Mouse (Mus musculus) MN1 (cell line): ENCODE measurements around the gene Zpbp2.

Experiments
- DNase-seq: peaks from one replicate; pipeline ENCODE4 v3.0.0-alpha.2; 2016; ENCODE audit warnings: low spot score

Gene Zpbp2

GRCm38 (mm10) chr11:98555124-98555700, 4.3 kb downstream of the Zpbp2 start:
- peak; percentile 9 for DNase-seq

- no peak for DNase-seq
Measured at GRCm38 (mm10) chr11:98560942-98561341, 10.0 kb downstream of the Zpbp2 start.

- no peak for DNase-seq
Measured at GRCm38 (mm10) chr11:98563025-98563424, 12.1 kb downstream of the Zpbp2 start.

DNA sequence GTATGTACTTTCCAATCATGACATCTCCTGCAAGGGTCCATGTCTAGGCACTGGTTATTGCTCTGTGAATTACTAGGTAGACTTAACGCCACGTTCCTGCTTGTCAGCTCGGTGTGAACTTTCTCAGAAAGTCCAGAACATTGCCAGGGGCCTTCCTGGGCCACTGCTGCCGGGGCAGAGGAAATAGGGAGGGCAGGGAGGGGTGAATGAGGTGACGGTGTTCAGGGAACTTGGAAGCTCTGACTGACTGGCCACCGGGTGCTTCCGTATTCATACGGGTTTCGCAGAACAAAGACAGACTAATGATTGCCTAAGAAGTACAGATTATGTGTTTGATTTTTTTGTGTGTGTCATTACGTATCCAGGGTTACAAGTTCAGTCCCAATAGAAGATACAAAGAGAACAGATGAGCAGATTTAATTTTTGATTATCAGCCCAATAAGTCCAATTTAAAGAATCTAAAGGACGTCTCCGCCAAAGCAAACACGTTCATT, 13.1 kb downstream of the Zpbp2 start:
- DNase-seq, result no peak

- no peak for DNase-seq
Measured at GRCm38 (mm10) chr11:98568326-98568725, 17.4 kb downstream of the Zpbp2 start.

DNA sequence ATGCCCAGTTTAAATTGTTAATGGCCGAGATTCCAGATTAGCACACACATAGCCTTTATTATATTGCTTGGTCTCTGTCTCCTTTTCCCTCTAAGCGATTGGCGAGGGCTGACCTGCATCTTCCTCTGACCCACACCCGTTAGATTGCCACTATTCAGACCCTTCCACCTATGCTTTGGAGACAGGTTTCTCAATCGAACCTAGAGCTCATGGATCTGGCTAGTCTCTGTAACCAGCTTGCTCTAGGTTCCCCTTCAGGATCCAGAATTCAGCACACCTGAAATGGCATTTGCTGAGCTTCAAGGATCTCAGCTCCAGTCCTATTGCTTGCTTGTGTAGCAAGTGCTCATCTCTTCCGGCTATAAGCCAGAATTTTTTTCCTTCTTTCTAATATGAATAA, 18.6 kb downstream of the Zpbp2 start:
- no peak for DNase-seq

GRCm38 (mm10) chr11:98577776-98578175, 26.9 kb downstream of the Zpbp2 start:
- no peak for DNase-seq

GRCm38 (mm10) chr11:98580301-98581121, 29.6 kb downstream of the Zpbp2 start:
- peak; percentile 67 for DNase-seq

GRCm38 (mm10) chr11:98581286-98582029, 30.6 kb downstream of the Zpbp2 start:
- no peak for DNase-seq

DNA sequence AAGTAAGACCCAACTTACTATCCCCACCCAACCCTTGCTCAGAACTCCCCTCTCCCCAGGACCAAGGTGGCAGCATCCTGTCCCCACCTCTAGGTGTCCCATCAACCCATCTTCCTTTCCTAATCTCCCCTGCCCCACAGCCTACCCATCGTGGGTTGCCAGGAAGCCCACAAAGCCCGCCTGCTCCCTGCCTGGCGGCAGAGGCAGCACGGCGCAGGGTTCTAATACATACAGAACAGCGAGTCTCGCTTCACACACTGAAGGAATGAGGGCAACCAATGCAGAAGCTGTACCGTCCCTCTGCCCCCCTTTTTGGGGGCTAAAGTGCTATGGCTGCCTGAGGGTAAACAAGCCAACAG, 31.1 kb downstream of the Zpbp2 start:
- DNase-seq, result no peak

DNA sequence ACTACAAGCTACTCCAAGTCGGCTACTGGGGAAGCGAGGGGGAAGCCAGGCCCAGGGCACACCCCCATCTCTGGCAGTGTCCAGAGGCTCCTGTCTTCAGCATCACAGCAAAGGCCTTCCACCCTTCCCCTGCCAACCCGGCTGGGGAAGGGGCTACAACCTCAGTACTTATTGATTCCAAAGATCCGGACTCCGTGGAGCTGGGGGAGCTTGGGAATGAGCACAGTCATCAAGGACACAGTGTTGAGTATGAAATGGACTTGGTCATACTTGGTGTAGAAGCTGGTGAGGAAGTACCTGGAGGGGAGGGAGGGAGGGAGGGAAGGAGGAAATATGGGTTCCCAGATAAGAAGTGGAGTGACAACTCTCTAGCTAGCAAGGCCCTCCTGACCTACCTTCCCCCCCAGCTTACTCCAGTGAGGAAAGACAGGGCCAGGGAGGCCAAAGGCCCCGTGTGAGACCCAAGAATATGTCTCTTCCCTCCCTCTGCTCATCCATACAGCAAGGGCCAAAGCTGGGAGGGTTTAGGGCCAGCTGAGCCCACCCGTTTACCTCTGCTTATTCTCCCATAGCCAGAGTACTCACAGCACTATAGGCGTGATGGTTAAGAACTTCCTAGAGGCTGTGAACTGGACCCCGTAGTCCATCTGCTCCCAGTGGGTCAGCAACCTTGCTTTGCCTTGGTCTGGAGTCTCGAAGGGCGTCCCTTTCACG, 31.8 kb downstream of the Zpbp2 start:
- no peak for DNase-seq

DNA sequence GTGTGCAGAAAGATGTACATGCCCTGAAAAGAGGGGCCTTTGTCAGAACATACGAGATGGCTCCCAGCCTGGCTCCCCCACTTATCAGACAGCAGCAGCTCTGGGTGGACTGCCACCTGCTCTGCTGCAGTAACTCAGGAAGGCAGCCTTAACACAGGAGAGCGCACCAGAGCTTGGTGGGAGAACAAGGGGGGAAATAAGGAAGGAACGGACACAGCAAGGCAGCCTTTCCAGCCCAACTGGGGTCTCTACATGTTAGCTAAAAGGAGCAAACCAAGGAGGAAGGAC, 32.3 kb downstream of the Zpbp2 start:
- DNase-seq, result no peak

DNA sequence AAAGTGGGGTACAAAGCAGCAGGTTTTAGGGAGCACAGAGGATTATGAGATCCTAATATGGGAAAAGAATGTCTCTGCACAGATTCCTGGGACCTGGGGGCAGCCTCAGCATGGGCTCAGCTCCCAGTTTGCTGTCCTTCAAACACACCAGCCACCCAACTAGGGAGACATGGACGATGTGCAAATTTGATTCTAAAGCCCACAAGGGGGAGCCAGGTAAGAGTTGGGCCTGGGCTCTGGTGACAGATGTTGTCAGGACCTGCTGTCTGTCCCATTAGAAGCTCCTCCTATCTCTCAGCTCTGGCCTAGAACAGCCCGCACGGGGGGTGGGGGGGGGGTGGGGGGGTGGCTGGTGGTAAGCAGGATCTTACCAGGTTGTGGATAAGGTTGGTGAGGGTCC, 32.7 kb downstream of the Zpbp2 start:
- DNase-seq, result no peak

GRCm38 (mm10) chr11:98584146-98584545, 33.2 kb downstream of the Zpbp2 start:
- DNase-seq, result no peak

DNA sequence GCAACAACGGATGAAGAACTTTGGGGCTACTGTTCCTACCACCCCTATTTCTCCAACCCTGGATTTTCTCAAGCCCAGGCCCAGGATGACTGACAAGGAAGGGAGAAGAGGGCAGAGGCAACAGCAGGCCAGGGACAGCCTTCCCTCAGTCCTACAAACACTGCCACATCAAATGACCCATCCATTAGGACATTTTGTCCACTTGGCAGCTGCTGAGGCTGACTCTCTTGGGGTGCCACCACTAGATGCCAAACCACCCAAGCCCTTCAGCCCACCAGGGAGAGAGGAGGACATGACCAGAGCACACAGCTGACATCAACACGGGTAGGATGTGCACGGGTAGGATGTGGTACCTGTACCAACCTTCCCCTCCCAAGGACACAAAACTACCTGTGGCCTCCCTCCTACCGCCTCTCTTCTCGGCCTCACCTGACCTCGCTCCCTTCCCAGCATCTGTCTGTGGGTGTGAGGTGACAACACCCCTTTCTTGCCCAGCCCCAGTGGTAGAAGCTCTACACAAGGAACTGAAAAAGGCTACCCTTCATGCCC, 33.8 kb downstream of the Zpbp2 start:
- DNase-seq, result no peak

DNA sequence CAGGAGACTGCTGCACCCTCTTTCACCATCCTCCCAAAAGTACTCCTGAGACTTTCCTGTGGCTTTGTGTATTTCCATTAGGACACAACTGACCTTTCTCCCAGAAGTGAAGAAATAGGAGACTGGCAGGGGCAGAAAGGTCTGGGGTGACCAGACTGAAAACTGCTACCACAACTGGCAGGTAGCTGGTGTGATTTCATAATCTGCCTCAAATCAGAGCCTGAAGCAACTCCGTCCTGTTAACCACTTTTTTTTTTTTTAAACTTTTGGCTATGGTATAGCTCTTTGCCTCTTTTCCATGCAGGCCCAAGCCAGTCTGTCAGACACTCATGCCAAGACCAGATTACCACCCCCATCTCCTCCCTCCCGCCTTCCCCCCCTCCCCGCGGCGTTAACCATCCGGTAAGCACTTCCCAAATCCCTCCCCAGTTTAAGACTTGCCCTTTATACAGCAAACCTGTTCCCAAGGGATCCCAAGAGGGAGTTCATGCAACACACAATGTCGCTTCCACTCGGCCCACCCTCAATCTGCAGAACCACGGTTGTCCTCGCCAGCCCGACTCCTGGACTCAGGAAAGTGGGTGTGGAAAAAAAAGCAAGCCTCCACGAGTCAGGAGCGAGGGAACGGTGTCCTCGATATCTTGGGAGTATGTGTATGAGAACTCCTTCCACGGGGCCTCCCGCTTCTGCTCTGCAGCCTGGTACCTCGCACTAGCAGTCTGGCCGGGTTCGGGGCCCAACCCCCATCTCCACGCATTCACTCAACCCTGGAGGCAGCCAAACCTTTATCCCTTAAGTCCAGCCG, 35.4 kb downstream of the Zpbp2 start:
- DNase-seq, result peak; percentile 41

DNA sequence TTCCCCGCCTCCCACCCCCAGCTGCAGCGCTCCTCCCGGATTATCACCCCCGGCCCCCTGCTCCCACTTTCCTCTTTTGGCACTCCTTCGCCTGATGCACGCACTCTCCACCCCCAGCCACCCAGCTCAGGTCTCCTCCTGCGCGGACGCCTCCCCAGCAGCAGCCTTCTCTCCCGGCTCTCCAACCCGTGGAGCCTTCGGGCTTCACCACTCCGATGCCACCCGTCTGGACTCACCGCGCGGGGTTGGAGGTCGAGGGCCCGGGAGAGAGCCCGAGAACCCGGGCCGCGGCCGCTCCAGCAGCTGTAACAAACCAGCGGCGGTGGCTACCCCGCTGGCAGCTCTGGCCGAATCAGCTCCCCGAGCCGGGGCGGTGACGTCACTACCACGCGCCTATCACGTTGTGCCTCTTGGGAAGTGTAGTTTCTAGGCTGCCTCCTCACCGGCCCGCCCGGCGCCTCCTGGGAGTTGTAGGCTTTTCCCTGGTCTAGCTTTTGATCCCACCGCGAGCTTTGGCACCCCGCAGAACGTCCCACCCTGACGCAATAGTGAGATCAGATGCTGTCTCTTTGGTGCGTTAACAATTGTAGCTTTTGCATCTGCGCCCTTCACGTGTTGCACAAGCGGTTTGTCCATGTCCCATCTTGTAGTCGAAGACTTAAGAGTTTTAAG, 36.1 kb downstream of the Zpbp2 start, which contains the start of gene Ormdl3:
Ormdl3 (minus strand) TSS at position 477 of the 672 bp plus-strand sequence.
- peak; percentile 99 for DNase-seq

DNA sequence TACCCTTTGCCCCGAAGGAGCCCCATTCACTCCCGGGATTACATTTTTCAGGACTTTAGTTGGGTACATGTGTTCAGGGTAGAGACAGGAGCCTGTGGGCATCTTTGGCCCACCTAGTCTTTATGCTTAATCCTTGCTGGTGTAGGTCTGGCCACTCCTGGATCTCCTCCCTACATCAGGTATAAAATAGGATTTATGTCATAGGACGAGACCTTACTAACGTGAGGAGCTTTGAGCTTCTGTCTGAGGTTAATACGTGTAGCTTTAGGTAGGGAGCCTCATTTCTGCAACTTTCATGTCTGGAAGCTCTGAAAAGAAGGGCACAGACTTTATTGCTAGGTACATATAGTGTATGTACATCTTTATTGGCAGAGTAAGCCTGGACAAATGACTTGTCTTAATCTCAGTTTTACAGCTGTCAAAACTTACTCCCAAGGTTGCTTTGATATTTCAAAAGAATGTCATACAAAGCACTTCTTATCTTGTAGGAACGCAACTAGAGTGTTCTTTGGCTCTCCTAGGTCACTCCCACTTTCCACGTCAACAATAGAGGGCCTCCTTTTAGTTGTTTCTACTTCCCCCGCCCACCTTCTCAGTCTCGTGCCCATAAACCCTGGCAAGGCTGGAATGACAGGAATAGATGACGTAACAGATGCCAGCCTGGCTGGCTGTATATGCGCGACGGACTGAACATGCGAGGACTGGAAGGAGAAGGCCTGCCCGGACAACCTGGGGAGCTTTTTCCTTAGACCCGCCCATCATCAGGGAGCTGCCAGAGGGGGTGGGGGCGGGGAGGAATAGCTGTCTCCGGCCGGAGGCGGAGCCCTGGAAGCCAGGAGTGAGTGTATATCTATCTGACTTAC, 37.0 kb downstream of the Zpbp2 start:
- DNase-seq, result peak; percentile 91

- peak; percentile 43 for DNase-seq
Measured at GRCm38 (mm10) chr11:98588833-98589281, 38.0 kb downstream of the Zpbp2 start.

DNA sequence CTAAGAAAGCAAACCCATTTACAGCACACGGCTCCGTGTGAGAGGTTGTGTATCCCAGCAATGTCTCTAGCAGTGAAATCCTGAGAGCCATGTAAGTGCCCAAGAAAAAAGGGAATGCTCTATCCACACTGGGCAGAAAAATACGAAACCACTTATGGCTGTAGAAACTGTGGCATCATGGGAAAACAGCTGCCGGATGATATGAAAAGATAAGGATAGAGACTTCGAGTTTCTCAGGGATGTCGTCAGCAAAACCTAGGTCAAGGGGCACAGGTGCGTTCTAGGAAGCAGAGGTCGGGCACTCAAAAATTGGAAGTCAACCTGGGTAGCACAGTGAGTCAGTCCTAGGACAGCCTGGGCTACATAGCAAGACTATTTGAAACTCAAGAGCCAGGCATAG, 38.4 kb downstream of the Zpbp2 start:
- DNase-seq, result no peak
